Mouse (Mus musculus): ENCODE measurements around the gene D130043K22Rik. TPM values are rescaled to one million over a fixed set of nuclear protein-coding genes. Genes with fewer than 3 reads are reported as not detected.

D130043K22Rik gene
- polyA plus RNA-seq, 1 experiment from 2014 or later = 0.67 TPM

Other genes starting within 250 kb of the D130043K22Rik start
- not detected in 2 replicates for gene Armh2, start 103.9 kb upstream of the D130043K22Rik start, polyA plus RNA-seq (2014; fragmentation: Nextera tagmentation; extraction: Ambion mirVana)
- gene Gmnn, start 83.2 kb upstream of the D130043K22Rik start, polyA plus RNA-seq (2014; fragmentation: Nextera tagmentation; extraction: Ambion mirVana) = 165 and 169 TPM in 2 replicates
- gene BC005537, start 43.5 kb upstream of the D130043K22Rik start, polyA plus RNA-seq (2014; fragmentation: Nextera tagmentation; extraction: Ambion mirVana) = 27.5 and 29.3 TPM in 2 replicates
- gene Acot13, start 13.6 kb upstream of the D130043K22Rik start, polyA plus RNA-seq (2014; fragmentation: Nextera tagmentation; extraction: Ambion mirVana) = 58.8 and 61.3 TPM in 2 replicates
- 79.9 and 87.4 TPM in 2 replicates for gene Tdp2, start 13.5 kb upstream of the D130043K22Rik start, polyA plus RNA-seq (2014; fragmentation: Nextera tagmentation; extraction: Ambion mirVana)
- 10.4 and 10.5 TPM in 2 replicates for gene Aldh5a1, start 92.5 kb downstream of the D130043K22Rik start, polyA plus RNA-seq (2014; fragmentation: Nextera tagmentation; extraction: Ambion mirVana)
- gene Gpld1, start 98.0 kb downstream of the D130043K22Rik start, polyA plus RNA-seq (2014; fragmentation: Nextera tagmentation; extraction: Ambion mirVana) = 0.44 and 0.87 TPM in 2 replicates
- gene Mrs2, start 175.2 kb downstream of the D130043K22Rik start, polyA plus RNA-seq (2014; fragmentation: Nextera tagmentation; extraction: Ambion mirVana) = 24.7 and 25.9 TPM in 2 replicates
- 1.1 and 1.4 TPM in 2 replicates for gene Dcdc2a, start 210.9 kb downstream of the D130043K22Rik start, polyA plus RNA-seq (2014; fragmentation: Nextera tagmentation; extraction: Ambion mirVana)

Measured in forebrain, embryonic 11.5 days (tissue).